Mouse (Mus musculus) stomach, postnatal 0 days (tissue): ENCODE measurements around the gene Tpbgl.

Experiments
- CTCF ChIP-seq: IDR thresholded peaks from 2 replicates; pipeline ENCODE4 v1.5.1; 2016; ENCODE audit warnings: antibody characterized with exemption, low read depth, mild to moderate bottlenecking, moderate library complexity
- EP300 ChIP-seq: optimal IDR thresholded peaks from 2 replicates; pipeline ENCODE3; 2016; ENCODE audit warnings: antibody characterized with exemption

GRCm38 (mm10) chr7:99626376-99627270 lies at the start of gene Tpbgl:
- TF ChIP-seq CTCF: no peak
- TF ChIP-seq EP300: no peak
